Mouse (Mus musculus) CD4-positive naive resting alpha-beta T cell, adult 76 days (primary cell): ENCODE measurements around the gene Rfx7. TPM values are rescaled to one million over a fixed set of nuclear protein-coding genes. Genes with fewer than 3 reads are reported as not detected.

Experiments used
- total RNA-seq: library from RNA; stranded (reverse); gene quantifications from one replicate; pipeline ENCODE4 v1.2.4, GENCODE M21; 2023

Rfx7 gene
- total RNA-seq, result 77.0 TPM

DNA sequence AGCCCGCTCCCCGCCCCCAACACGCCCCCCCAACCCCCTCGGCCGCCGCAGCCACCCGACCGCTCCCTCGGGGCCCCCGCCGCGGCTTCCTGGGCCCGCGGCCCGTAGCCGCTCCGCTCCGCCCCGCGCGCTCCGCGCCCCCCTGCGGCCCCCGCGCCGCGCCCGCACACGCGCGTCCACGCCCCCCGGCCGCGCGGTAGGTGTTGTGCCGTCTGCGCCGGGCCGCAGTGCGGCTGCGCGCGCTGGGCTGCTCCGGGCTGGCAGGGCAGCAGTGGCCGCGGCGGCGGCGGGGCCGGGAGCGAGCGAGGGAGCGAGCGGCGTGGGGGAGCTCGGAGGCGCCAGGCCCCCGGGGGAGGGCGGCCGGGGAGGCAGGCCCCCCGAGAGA, at the start of gene Rfx7:
TSS of gene Rfx7 (plus strand) at position 245 of the 385 bp plus-strand sequence.

DNA sequence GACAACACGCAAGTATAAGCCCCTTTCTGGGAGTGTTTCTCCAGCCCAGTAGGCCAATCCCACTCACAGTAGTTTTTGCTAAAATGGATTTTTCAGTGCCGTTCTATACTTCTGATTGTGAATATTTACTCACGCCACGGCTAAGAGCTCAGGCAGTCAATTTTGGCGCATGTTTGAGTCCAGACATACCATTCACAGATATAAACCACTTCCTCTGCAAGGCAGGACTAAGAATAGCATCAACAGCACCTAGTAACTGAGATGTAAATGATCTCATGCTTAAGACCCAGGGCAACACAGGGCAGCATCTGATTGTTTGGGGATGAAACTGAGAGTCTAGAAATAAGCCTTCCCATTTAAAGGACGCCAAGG, 39.9 kb upstream of the Rfx7 start, which contains the start of gene Tex9:
TSS of gene Tex9 (minus strand) at position 19 of the 372 bp plus-strand sequence.

DNA sequence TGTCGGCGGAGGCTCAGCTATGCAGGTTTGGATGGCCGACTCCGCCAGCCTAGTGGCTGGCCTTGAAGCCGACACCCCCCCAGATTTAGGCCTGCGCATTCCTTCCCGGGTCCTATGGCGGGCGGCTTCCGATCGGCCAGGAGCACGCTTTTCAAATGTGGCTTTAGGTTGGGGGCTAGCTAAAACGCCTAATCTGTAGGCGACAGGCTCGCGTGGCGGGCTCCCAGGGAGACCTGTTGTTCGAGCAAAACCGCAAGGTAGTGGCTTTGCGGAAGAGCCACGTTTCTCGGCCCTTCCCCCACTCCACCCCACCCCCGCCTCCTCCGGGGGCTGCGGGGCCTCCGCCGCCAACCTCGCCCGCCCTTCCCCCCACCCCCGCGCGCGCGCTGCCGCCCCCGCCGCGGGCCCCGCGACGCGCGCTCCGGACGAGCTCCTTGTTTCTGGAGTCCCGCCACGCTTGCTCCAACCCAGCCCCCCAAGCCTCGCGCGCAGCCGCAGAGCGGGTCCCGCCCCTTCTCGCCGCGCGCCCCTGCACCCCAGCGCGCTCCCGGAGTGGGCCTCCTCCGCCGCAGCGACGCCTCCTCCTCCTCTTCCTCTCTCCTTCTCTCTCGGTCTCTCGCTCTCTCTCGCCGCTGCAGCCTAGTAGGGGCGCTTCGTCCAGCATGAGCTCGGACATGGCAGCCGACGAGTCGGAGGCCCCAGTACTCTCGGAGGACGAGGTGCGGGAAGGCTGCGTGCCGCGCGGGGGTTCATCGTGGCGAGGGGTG, 130.0 kb downstream of the Rfx7 start, which contains the start of gene Nedd4:
TSS of gene Nedd4 (plus strand) at position 452 of the 767 bp plus-strand sequence.

Other genes with a start within 250 kb of the Rfx7 start
- 3.6 TPM for gene Mns1, start 94.2 kb upstream of the Rfx7 start, total RNA-seq
- gene Tex9, start 40.0 kb upstream of the Rfx7 start, total RNA-seq, result 13.0 TPM
- gene Nedd4, start 130.1 kb downstream of the Rfx7 start, total RNA-seq, result 11.3 TPM